Mouse (Mus musculus): ENCODE measurements around the gene Plekhd1. TPM values are rescaled to one million over a fixed set of nuclear protein-coding genes. Genes with fewer than 3 reads are reported as not detected.

Plekhd1 gene
- polyA plus RNA-seq, 1 experiment from 2014 or later, result 0.30 TPM

DNA sequence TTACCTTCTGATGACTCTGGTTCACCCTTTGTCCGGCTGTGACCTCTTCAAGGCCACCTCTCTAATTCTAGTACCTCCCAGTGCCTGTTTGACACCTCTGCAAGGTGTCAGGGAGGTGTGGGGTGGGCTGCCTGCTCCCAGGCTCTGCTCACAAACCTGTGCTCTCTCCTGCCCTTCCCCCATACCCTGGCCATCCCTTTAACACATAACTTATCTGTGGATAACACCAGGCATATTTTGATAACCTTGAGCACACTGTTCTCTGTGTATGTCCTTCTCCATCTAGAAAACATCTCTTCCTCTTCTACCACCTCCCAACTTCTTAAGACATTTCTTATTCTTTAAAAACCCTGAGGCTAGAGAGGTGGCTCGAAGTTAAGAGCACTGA, 6.7 kb downstream of the Plekhd1 start:
- peaks cover 19% of the 10 kb centered on the region for H3K27me3 ChIP-seq
- WGBS (ENCODE audit: insufficient replicate concordance), result 37% methylated on average over 2 of the region's 2 CpGs
- H3K27ac ChIP-seq (replicated peaks), result peak overlapping the region; percentile 81
- no peaks in the 10 kb centered on the region for H3K36me3 ChIP-seq (replicated peaks)
- H3K4me2 ChIP-seq, result peak overlapping the region; percentile 42
- no peak overlapping the region for H3K9ac ChIP-seq
- no peaks in the 10 kb centered on the region for H3K9me3 ChIP-seq (replicated peaks)
- ATAC-seq (ENCODE audit: insufficient read depth), result peak; percentile 86
- H3K4me1 ChIP-seq (replicated peaks), result peaks cover 35% of the 10 kb centered on the region
- no peak overlapping the region for H3K4me3 ChIP-seq (replicated peaks)

DNA sequence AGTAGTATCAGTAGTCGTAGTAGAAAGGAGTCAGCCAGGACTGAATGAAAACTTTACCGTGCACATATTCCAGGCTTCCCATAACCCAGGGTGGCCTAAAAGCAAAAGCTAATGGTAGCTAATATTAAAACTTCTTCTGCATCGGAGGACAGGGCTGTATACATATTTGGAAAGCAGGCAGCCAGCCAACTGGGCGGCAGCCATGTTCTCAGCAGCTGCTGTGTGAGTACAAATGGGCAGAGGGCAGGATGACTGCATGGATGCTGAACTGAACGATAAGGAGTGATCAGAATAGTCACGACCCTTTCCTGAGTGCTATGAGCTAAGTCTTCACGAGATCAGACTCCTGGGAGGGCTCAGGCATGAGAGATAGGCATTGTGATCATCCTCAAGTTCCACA, 8.9 kb downstream of the Plekhd1 start:
- no peak overlapping the region for H3K27ac ChIP-seq (replicated peaks)
- WGBS (ENCODE audit: insufficient replicate concordance), result 57% methylated on average over 7 of the region's 7 CpGs
- no peaks in the 10 kb centered on the region for H3K36me3 ChIP-seq (replicated peaks)
- ATAC-seq (ENCODE audit: insufficient read depth), result no peak
- no peak overlapping the region for H3K4me2 ChIP-seq
- no peaks in the 10 kb centered on the region for H3K9me3 ChIP-seq (replicated peaks)
- no peak overlapping the region for H3K9ac ChIP-seq
- peaks cover 13% of the 10 kb centered on the region; the same call in 1 of the 2 replicates for H3K27me3 ChIP-seq
- peaks cover 35% of the 10 kb centered on the region for H3K4me1 ChIP-seq (replicated peaks)
- H3K4me3 ChIP-seq (replicated peaks), result no peak overlapping the region

DNA sequence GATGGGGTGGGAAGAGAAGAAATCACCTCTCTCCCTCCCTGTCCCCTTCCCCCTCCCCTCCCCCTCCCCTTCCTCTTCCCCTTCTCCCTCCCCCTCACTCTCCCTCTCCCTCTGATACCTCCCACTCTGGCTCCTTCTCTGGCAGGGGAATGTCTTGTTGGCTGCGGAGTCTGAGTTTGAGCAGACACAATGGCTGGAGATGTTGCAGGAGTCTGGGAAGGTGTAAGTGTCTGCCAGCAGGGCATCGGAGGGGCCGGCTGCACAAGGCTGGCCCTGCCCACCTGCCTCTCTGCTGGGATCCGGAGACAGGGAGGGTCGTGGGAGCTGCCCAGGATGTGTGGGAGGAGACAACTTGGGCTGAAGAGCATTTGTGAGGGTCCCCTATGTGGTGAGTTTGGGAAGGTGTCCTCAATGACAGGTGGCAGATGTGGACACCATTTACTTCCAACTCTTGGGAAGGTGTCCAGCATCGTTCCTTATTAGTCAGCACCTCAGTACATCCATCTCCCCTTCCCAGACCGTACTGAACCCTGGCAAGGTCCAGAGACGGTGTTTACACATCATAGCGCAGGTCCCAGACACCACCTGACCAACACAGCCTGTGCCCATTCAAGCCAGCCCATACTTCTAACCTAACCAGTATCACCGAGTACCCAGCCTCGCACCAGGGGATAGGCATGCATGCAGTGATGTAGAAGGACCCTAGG, 14.0 kb downstream of the Plekhd1 start:
- Histone ChIP-seq H3K27ac (replicated peaks) (no peak overlapping the region), H3K4me2 (no peak overlapping the region), H3K27me3 (peaks cover 47% of the 10 kb centered on the region), H3K4me3 (replicated peaks) (no peak overlapping the region), H3K9me3 (replicated peaks) (no peaks in the 10 kb centered on the region), H3K4me1 (replicated peaks) (peaks cover 6% of the 10 kb centered on the region; the same call in 1 of the 2 replicates), H3K9ac (no peak overlapping the region), H3K36me3 (replicated peaks) (no peaks in the 10 kb centered on the region)
- WGBS (ENCODE audit: insufficient replicate concordance), result 45% methylated on average over 11 of the region's 11 CpGs
- no peak for ATAC-seq (ENCODE audit: insufficient read depth)

DNA sequence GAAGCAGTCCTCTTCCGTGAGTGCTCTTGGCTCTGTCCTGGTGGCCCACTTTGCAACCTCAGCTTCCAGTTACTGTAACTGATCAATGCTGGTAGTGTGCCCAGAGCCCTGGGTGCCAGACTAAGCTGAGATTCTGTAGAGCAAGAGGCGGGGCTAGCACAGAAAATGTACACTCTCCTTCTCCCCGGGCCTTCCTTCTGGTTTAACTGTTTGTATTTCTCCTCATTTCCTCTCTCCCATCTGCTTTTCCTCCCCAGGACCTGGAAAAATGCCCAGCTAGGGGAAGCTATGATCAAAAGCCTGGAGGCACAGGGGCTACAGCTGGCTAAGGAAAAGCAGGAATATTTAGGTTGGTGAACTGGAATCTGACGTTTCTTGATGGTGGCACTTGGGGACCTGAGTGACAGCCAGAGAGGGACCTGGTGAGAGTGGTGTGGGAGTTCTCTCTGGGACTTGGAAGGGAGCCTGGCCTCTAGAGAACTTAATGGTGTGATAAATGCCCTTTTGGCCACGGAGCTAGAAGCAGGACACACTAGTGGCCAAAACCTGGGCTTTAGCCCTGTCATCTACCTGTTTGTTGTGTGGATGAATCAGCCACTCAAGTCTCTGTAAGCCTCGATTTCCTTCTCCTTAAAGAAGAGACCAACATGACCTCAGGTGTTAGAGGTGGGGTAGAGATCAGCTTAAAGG, 14.7 kb downstream of the Plekhd1 start:
- H3K36me3 ChIP-seq (replicated peaks), result no peaks in the 10 kb centered on the region
- no peak overlapping the region for H3K9ac ChIP-seq
- WGBS (ENCODE audit: insufficient replicate concordance), result 35% methylated on average over 6 of the region's 6 CpGs
- ATAC-seq (ENCODE audit: insufficient read depth), result no peak
- no peaks in the 10 kb centered on the region for H3K9me3 ChIP-seq (replicated peaks)
- no peak overlapping the region for H3K27ac ChIP-seq (replicated peaks)
- H3K4me3 ChIP-seq (replicated peaks), result no peak overlapping the region
- H3K27me3 ChIP-seq, result peaks cover 47% of the 10 kb centered on the region
- no peak overlapping the region for H3K4me2 ChIP-seq
- H3K4me1 ChIP-seq (replicated peaks), result no peaks in the 10 kb centered on the region; the same call in 1 of the 2 replicates

DNA sequence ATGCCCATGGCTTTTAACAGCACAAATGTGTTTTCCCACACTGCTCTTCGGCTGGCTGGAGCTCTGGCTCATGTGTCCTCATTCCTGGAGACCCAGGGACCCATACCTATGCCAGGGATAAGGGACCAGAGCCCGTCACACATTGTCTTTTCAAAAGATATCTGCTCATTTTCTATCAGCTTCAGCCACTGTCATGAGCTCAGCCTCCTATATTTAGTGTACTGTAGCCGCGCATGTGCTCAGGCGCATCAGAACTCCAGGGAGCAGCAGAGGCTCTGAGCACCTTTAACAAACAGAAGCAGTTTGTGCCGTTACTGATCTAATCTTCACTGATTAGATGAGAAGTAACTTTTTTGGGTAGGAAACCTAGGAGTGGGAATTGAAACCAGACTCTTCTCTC, 23.5 kb downstream of the Plekhd1 start:
- Histone ChIP-seq H3K4me3 (replicated peaks) (no peak overlapping the region), H3K27me3 (peaks cover 19% of the 10 kb centered on the region), H3K4me1 (replicated peaks) (peaks cover 4% of the 10 kb centered on the region; the same call in 1 of the 2 replicates), H3K36me3 (replicated peaks) (no peaks in the 10 kb centered on the region), H3K4me2 (no peak overlapping the region), H3K27ac (replicated peaks) (no peak overlapping the region), H3K9ac (no peak overlapping the region), H3K9me3 (replicated peaks) (no peaks in the 10 kb centered on the region)
- WGBS (ENCODE audit: insufficient replicate concordance), result 56% methylated on average over 6 of the region's 6 CpGs
- ATAC-seq (ENCODE audit: insufficient read depth), result no peak

DNA sequence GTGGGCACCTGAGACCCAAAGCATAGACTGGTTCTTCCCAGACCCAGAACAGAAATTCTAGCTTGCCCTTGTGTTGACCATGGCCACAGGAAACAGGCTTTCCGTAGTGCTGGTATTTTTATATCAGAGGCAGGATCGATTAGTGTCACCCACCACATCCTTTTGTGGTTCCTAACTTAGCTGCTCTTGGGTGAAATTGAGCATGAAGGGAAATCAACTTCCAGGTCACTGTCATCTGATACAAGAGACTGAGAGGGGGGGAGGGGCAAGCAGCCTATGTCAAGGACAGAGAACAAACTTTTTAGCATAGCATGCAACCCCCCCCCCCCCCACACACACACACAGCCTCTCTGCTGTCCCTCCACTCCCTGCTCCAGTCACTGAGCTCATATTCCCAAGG, 26.8 kb downstream of the Plekhd1 start:
- peaks cover 4% of the 10 kb centered on the region; the same call in 1 of the 2 replicates for H3K4me1 ChIP-seq (replicated peaks)
- H3K4me3 ChIP-seq (replicated peaks), result no peak overlapping the region
- 16% methylated on average over 2 of the region's 2 CpGs for WGBS (ENCODE audit: insufficient replicate concordance)
- H3K27ac ChIP-seq (replicated peaks), result no peak overlapping the region
- H3K36me3 ChIP-seq (replicated peaks), result no peaks in the 10 kb centered on the region
- no peak for ATAC-seq (ENCODE audit: insufficient read depth)
- H3K9ac ChIP-seq, result no peak overlapping the region
- no peaks in the 10 kb centered on the region for H3K9me3 ChIP-seq (replicated peaks)
- no peak overlapping the region for H3K4me2 ChIP-seq
- H3K27me3 ChIP-seq, result peaks cover 4% of the 10 kb centered on the region

DNA sequence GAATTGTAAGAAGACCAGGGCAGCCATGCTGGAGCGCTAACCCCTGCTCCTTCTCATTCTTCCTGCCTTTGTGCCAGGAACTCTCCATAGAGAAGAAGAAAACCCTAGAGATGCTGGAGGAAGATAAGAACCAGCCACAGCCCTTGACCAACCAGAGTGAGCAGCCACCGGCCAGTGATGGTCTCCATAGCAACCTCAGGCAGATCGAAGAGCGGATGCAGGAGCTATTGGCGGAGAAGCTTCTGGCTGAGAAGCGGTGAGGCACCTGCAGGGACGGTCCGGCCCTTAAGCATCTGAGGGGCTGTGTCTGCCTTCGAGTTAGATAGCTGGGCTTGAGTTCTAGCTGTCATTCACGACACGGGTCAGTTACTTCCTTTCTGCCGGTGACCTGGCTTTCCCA, 28.1 kb downstream of the Plekhd1 start:
- H3K36me3 ChIP-seq (replicated peaks), result no peaks in the 10 kb centered on the region
- no peak overlapping the region for H3K4me2 ChIP-seq
- no peak for ATAC-seq (ENCODE audit: insufficient read depth)
- H3K4me1 ChIP-seq (replicated peaks), result peaks cover 4% of the 10 kb centered on the region; the same call in 1 of the 2 replicates
- no peak overlapping the region for H3K4me3 ChIP-seq (replicated peaks)
- H3K9me3 ChIP-seq (replicated peaks), result no peaks in the 10 kb centered on the region
- no peak overlapping the region for H3K9ac ChIP-seq
- no peak overlapping the region for H3K27ac ChIP-seq (replicated peaks)
- 61% methylated on average over 12 of the region's 12 CpGs for WGBS (ENCODE audit: insufficient replicate concordance)
- H3K27me3 ChIP-seq, result peaks cover 4% of the 10 kb centered on the region

DNA sequence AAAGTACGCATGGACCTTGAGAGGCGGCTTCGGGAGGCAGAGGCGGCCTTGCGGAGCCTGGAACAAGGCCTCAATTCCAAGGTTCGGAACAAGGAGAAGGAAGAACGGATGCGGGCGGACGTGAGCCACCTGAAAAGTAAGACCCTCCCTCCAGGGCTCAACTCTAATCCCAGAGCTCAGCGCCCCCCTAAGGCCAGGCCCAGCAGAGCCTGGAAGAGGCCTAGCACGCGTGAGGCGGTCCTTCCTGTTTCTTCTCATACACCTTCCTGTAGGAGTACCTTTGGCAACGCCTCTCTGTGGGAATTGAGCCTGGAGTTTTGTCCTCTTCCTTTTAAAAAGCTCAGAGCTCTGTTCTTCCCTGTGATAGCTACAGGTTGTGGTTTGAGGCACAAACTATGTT, 29.1 kb downstream of the Plekhd1 start:
- H3K4me2 ChIP-seq, result no peak overlapping the region
- no peaks in the 10 kb centered on the region for H3K36me3 ChIP-seq (replicated peaks)
- H3K4me1 ChIP-seq (replicated peaks), result peaks cover 4% of the 10 kb centered on the region; the same call in 1 of the 2 replicates
- no peak overlapping the region for H3K4me3 ChIP-seq (replicated peaks)
- WGBS (ENCODE audit: insufficient replicate concordance), result 76% methylated on average over 15 of the region's 15 CpGs
- no peak overlapping the region for H3K9ac ChIP-seq
- no peaks in the 10 kb centered on the region for H3K9me3 ChIP-seq (replicated peaks)
- ATAC-seq (ENCODE audit: insufficient read depth), result no peak
- peaks cover 4% of the 10 kb centered on the region for H3K27me3 ChIP-seq
- H3K27ac ChIP-seq (replicated peaks), result no peak overlapping the region

DNA sequence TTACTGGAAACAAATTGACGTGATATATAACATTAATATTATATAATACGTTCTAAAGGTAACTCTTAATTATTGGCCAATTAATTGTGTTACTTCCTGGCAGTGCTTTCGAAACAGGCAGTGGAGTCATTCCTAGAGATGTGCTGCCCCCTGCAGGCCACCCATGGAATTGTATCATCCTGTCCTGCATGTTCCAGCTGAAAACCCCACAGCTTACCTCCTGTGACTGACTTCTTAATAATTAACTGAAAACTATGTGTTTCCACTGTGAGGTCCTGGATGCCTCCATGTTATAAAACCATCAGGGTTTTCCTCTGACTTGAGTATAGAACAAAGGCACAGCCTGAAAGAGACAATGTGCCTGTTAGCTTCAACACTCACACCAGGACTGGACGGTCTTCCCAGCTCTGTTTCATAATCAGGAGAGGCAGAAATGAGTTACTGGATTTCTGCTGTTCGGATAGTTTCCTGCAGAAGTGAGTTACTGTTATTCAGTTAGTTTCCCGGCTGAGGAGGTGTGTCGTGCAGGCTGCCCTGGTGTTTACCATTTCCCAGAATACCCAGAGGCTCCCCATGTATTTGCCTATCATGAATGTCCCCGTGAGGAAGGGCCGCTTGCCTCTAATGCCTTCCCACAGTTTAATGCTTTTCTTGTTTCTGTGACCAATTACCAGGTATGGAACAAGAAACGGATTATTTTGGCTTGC, 32.6 kb downstream of the Plekhd1 start:
- peak overlapping the region; percentile 7; the same call in 1 of the 2 replicates for H3K4me2 ChIP-seq
- H3K9ac ChIP-seq, result no peak overlapping the region
- peaks cover 9% of the 10 kb centered on the region; the same call in 1 of the 2 replicates for H3K27me3 ChIP-seq
- H3K9me3 ChIP-seq (replicated peaks), result no peaks in the 10 kb centered on the region
- WGBS (ENCODE audit: insufficient replicate concordance), result 20% methylated on average over 10 of the region's 10 CpGs
- H3K27ac ChIP-seq (replicated peaks), result no peak overlapping the region
- no peak for ATAC-seq (ENCODE audit: insufficient read depth)
- no peak overlapping the region for H3K4me3 ChIP-seq (replicated peaks)
- H3K4me1 ChIP-seq (replicated peaks), result no peaks in the 10 kb centered on the region; the same call in 1 of the 2 replicates
- no peaks in the 10 kb centered on the region for H3K36me3 ChIP-seq (replicated peaks)

DNA sequence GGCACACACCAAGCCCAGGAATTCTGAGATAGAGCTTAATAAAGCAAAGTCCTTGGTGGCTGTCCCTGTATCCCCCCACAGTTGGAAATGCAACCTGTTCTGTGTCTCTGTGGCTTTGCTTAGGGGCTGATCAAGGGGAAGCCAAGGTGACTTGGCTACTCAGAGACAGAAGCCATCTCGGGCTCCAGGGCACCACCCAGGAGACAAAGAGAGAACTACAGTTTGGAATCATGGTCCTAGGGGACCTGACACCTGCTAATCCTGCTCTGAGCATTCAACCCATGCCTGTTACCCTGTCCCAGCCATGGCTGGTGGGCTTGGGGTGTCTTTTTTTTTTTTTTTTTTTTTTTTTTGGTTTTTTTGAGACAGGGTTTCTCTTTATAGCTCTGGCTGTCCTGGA, 35.8 kb downstream of the Plekhd1 start:
- Histone ChIP-seq H3K4me1 (replicated peaks) (peaks cover 3% of the 10 kb centered on the region; the same call in 1 of the 2 replicates), H3K27me3 (peaks cover 9% of the 10 kb centered on the region; the same call in 1 of the 2 replicates), H3K9me3 (replicated peaks) (no peaks in the 10 kb centered on the region), H3K4me3 (replicated peaks) (no peak overlapping the region), H3K36me3 (replicated peaks) (no peaks in the 10 kb centered on the region), H3K27ac (replicated peaks) (no peak overlapping the region), H3K4me2 (no peak overlapping the region), H3K9ac (no peak overlapping the region)
- 5% methylated on average over 1 of the region's 1 CpGs for WGBS (ENCODE audit: insufficient replicate concordance)
- ATAC-seq (ENCODE audit: insufficient read depth), result no peak

DNA sequence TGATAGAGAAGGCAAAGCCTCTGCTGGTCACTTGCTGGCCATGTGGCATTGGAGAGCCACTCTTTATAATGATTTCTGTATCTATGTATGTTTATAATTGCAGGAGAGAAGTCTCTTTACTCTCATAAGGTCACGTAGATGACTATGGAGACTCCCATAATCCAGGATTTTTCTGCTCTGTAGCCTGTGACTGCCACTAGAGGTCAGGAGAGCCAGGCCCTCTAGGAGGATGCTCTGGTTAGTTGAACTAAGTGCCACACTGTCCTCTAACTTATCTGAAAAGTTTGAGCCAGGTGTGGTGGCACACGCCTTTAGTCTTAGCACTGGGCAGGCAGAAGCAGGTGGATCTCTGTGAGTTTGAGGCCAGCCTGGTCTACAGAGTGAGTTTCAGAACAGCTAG, 36.4 kb downstream of the Plekhd1 start:
- Histone ChIP-seq H3K4me1 (replicated peaks) (0 out of 2 replicates have a peak, but pooled peaks cover 3% of the 10 kb centered on the region), H3K4me3 (replicated peaks) (no peak overlapping the region), H3K36me3 (replicated peaks) (no peaks in the 10 kb centered on the region), H3K27ac (replicated peaks) (no peak overlapping the region), H3K27me3 (peaks cover 9% of the 10 kb centered on the region; the same call in 1 of the 2 replicates), H3K9ac (no peak overlapping the region), H3K9me3 (replicated peaks) (no peaks in the 10 kb centered on the region), H3K4me2 (no peak overlapping the region)
- ATAC-seq (ENCODE audit: insufficient read depth), result no peak
- WGBS (ENCODE audit: insufficient replicate concordance), result 38% methylated on average over 2 of the region's 2 CpGs
